Mouse (Mus musculus): ENCODE measurements around the gene Hdhd5. TPM values are rescaled to one million over a fixed set of nuclear protein-coding genes. Genes with fewer than 3 reads are reported as not detected.

Gene Hdhd5
- 15.9 and 17.9 TPM in 2 replicates for polyA plus RNA-seq (2015; fragmentation: Nextera tagmentation; extraction: Ambion mirVana)

GRCm38 (mm10) chr6:120531020-120531965 lies at the start of gene Hdhd5:
TSS of gene Hdhd5 (minus strand) at chr6:120531319.
- Histone ChIP-seq H3K9me3 (replicated peaks; ENCODE audit: low read length) (no peaks in the 10 kb centered on the region), H3K4me2 (ENCODE audit: low read length) (peak within 1 kb of the TSS; percentile 78), H3K27ac (0 out of 2 replicates have a peak within 1 kb of the TSS, but pooled peaks have one; percentile 47), H3K9ac (ENCODE audit: low read depth, low read length) (peak within 1 kb of the TSS; percentile 85), H3K27me3 (ENCODE audit: insufficient read depth, low read length) (no peaks in the 10 kb centered on the region), H3K4me3 (replicated peaks; ENCODE audit: low read depth, low read length) (peak within 1 kb of the TSS; percentile 99), H3K36me3 (ENCODE audit: insufficient read depth, low read length) (no peaks in the 10 kb centered on the region), H3K4me1 (replicated peaks; ENCODE audit: insufficient read depth, low read length) (no peaks in the 10 kb centered on the region)
- TF ChIP-seq CTCF (IDR thresholded peaks at IDR 0.05; ENCODE audit: low read depth), result no peak
- ATAC-seq (replicated peaks; ENCODE audit: low FRiP score, low read depth) (peak; percentile 97), DNase-seq (ENCODE audit: low spot score) (peak; percentile 96)
- 0% methylated on average over 75 of the region's 75 CpGs for WGBS

- DNase-seq (ENCODE audit: low spot score), result peak; percentile 53
- 6% methylated on average over 1 of the region's 1 CpGs for WGBS
- Histone ChIP-seq H3K4me2 (ENCODE audit: low read length) (peak overlapping the region; percentile 79), H3K9ac (ENCODE audit: low read depth, low read length) (no peak overlapping the region), H3K9me3 (replicated peaks; ENCODE audit: low read length) (no peaks in the 10 kb centered on the region), H3K27ac (no peak overlapping the region), H3K27me3 (ENCODE audit: insufficient read depth, low read length) (no peaks in the 10 kb centered on the region), H3K4me1 (replicated peaks; ENCODE audit: insufficient read depth, low read length) (peaks cover 6% of the 10 kb centered on the region; the same call in 1 of the 2 replicates), H3K36me3 (ENCODE audit: insufficient read depth, low read length) (no peaks in the 10 kb centered on the region), H3K4me3 (replicated peaks; ENCODE audit: low read depth, low read length) (no peak overlapping the region; the same call in 1 of the 2 replicates)
- ATAC-seq (replicated peaks; ENCODE audit: low FRiP score, low read depth), result no peak
- TF ChIP-seq CTCF (IDR thresholded peaks at IDR 0.05; ENCODE audit: low read depth), result no peak
Observed at GRCm38 (mm10) chr6:120580713-120581015, 49.5 kb upstream of the Hdhd5 start.

- H3K4me1 ChIP-seq (replicated peaks; ENCODE audit: insufficient read depth, low read length), result peaks cover 6% of the 10 kb centered on the region; the same call in 1 of the 2 replicates
- no peaks in the 10 kb centered on the region for H3K36me3 ChIP-seq (ENCODE audit: insufficient read depth, low read length)
- H3K27ac ChIP-seq, result peak overlapping the region; percentile 50; the same call in 1 of the 2 replicates
- no peaks in the 10 kb centered on the region for H3K9me3 ChIP-seq (replicated peaks; ENCODE audit: low read length)
- H3K4me2 ChIP-seq (ENCODE audit: low read length), result peak overlapping the region; percentile 79
- ATAC-seq (replicated peaks; ENCODE audit: low FRiP score, low read depth) (peak; percentile 84), DNase-seq (ENCODE audit: low spot score) (peak; percentile 89)
- 0 out of 2 replicates have a peak overlapping the region, but pooled peaks have one; percentile 38 for H3K9ac ChIP-seq (ENCODE audit: low read depth, low read length)
- 0% methylated on average over 20 of the region's 23 CpGs for WGBS
- peak overlapping the region; percentile 33 for H3K4me3 ChIP-seq (replicated peaks; ENCODE audit: low read depth, low read length)
- H3K27me3 ChIP-seq (ENCODE audit: insufficient read depth, low read length), result no peaks in the 10 kb centered on the region
- TF ChIP-seq CTCF (IDR thresholded peaks at IDR 0.05; ENCODE audit: low read depth), result peak; percentile 55
Observed at GRCm38 (mm10) chr6:120579831-120580712, 49.0 kb upstream of the Hdhd5 start.

GRCm38 (mm10) chr6:120579110-120579830 lies 48.2 kb upstream of the Hdhd5 start:
- ATAC-seq (replicated peaks; ENCODE audit: low FRiP score, low read depth) (peak; percentile 57), DNase-seq (ENCODE audit: low spot score) (peak; percentile 28)
- H3K4me1 ChIP-seq (replicated peaks; ENCODE audit: insufficient read depth, low read length), result peaks cover 6% of the 10 kb centered on the region; the same call in 1 of the 2 replicates
- H3K36me3 ChIP-seq (ENCODE audit: insufficient read depth, low read length), result no peaks in the 10 kb centered on the region
- WGBS, result 6% methylated on average over 21 of the region's 21 CpGs
- H3K4me3 ChIP-seq (replicated peaks; ENCODE audit: low read depth, low read length), result peak overlapping the region; percentile 33
- H3K9ac ChIP-seq (ENCODE audit: low read depth, low read length), result 0 out of 2 replicates have a peak overlapping the region, but pooled peaks have one; percentile 38
- H3K27me3 ChIP-seq (ENCODE audit: insufficient read depth, low read length), result no peaks in the 10 kb centered on the region
- peak overlapping the region; percentile 79 for H3K4me2 ChIP-seq (ENCODE audit: low read length)
- H3K9me3 ChIP-seq (replicated peaks; ENCODE audit: low read length), result no peaks in the 10 kb centered on the region
- TF ChIP-seq CTCF (IDR thresholded peaks at IDR 0.05; ENCODE audit: low read depth), result peak; percentile 14; the same call in 1 of the 2 replicates
- peak overlapping the region; percentile 58 for H3K27ac ChIP-seq

- Histone ChIP-seq H3K4me3 (replicated peaks; ENCODE audit: low read depth, low read length) (no peak overlapping the region), H3K9ac (ENCODE audit: low read depth, low read length) (no peak overlapping the region), H3K9me3 (replicated peaks; ENCODE audit: low read length) (no peaks in the 10 kb centered on the region), H3K4me2 (ENCODE audit: low read length) (no peak overlapping the region), H3K27ac (no peak overlapping the region), H3K36me3 (ENCODE audit: insufficient read depth, low read length) (no peaks in the 10 kb centered on the region), H3K4me1 (replicated peaks; ENCODE audit: insufficient read depth, low read length) (peaks cover 6% of the 10 kb centered on the region; the same call in 1 of the 2 replicates), H3K27me3 (ENCODE audit: insufficient read depth, low read length) (no peaks in the 10 kb centered on the region)
- no peak for ATAC-seq (replicated peaks; ENCODE audit: low FRiP score, low read depth)
- WGBS, result 60% methylated on average over 5 of the region's 5 CpGs
- TF ChIP-seq CTCF (IDR thresholded peaks at IDR 0.05; ENCODE audit: low read depth), result no peak
- no peak for DNase-seq (ENCODE audit: low spot score)
Observed at GRCm38 (mm10) chr6:120578471-120578870, 47.4 kb upstream of the Hdhd5 start.
